Mouse (Mus musculus) testis, adult 2 months (tissue): ENCODE results near the gene Ptpn3. TPM values are rescaled to one million over a fixed set of nuclear protein-coding genes. Genes with fewer than 3 reads are reported as not detected.
A peak's percentile ranks its signal among the peaks of the same experiment; 100 is the strongest.

Source experiments
- H3K27ac ChIP-seq: fragments of 200-500 bp; 2 replicates; pipeline ENCODE4 v1.5.1; 2012; ENCODE audit warnings: low read depth, low read length; ENCODE audit not compliant: control insufficient read depth, insufficient read depth
- H3K27me3 ChIP-seq: fragments of 200-500 bp; 2 replicates; pipeline ENCODE4 v1.6.1; 2012; ENCODE audit warnings: mild to moderate bottlenecking, low read length, moderate library complexity; ENCODE audit not compliant: control insufficient read depth, insufficient read depth
- H3K36me3 ChIP-seq: fragments of 200-500 bp; 2 replicates; pipeline ENCODE4 v1.6.1; 2012; ENCODE audit warnings: mild to moderate bottlenecking, low read length; ENCODE audit not compliant: control insufficient read depth, insufficient read depth
- H3K4me1 ChIP-seq: fragments of 200-500 bp; 2 replicates; pipeline ENCODE4 v1.6.1; 2012; ENCODE audit warnings: low read length; ENCODE audit not compliant: control insufficient read depth, insufficient read depth
- H3K4me3 ChIP-seq: fragments of 200-500 bp; 2 replicates; pipeline ENCODE4 v1.5.1; 2012; ENCODE audit warnings: low read depth, mild to moderate bottlenecking, low read length, moderate library complexity, mixed read lengths; ENCODE audit not compliant: control insufficient read depth
- CTCF ChIP-seq: fragments of 200-500 bp; IDR thresholded peaks from 2 replicates; pipeline ENCODE4 v1.5.1; 2012; ENCODE audit warnings: low read depth, mild to moderate bottlenecking, inconsistent platforms, low read length, moderate library complexity; ENCODE audit not compliant: control insufficient read depth, insufficient read depth, insufficient replicate concordance
- POLR2A ChIP-seq: fragments of 200-500 bp; IDR thresholded peaks from 2 replicates; pipeline ENCODE4 v1.6.1; 2012; ENCODE audit warnings: low read depth, mild to moderate bottlenecking, inconsistent platforms, low read length, moderate library complexity; ENCODE audit not compliant: control insufficient read depth
- polyA plus RNA-seq: library from polyadenylated mRNA; depleted of rRNA; stranded (reverse); fragments of >200 nt; gene quantifications from 2 replicates; pipeline ENCODE4 v1.2.3, GENCODE M21; 2012

Ptpn3 gene
- polyA plus RNA-seq, 1 experiment, result 0.42 TPM

DNA sequence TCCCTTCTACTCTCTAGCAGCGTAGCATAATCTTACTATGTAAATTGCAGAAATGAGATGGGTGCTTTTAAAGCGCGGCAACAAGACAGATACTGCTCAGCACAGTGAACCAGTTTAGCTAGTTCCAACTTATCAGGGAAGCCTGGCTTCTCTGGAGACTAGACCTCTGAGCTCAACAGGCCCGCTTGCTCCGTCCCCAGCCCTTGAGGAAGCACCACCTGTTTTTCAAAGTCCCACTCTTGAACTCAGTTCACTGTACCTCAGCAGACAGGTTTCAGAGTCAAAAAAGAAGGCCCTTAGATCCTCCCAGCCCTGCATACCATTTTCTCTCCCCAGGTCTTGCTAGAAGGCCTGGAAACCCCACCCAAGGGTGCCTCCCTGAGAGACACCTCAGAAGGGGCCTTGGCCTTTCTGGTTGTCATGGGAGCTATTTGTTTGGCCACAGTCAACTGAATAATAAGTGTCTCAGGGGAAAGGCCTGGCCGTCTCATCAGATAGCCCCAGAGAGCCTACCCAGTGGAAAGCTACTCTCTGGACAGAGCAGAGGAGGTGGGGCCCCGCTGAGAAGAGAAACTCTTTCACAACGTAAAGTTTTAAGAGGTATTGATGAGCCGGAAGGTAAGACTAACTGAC is 136.9 kb downstream of the Ptpn3 start:
- Histone ChIP-seq H3K27ac (no peak overlapping the region), H3K4me3 (peak overlapping the region; percentile 14), H3K4me1 (no peaks in the 10 kb centered on the region), H3K36me3 (no peaks in the 10 kb centered on the region), H3K27me3 (no peaks in the 10 kb centered on the region)
- TF ChIP-seq POLR2A (no peak), CTCF (no peak)

DNA sequence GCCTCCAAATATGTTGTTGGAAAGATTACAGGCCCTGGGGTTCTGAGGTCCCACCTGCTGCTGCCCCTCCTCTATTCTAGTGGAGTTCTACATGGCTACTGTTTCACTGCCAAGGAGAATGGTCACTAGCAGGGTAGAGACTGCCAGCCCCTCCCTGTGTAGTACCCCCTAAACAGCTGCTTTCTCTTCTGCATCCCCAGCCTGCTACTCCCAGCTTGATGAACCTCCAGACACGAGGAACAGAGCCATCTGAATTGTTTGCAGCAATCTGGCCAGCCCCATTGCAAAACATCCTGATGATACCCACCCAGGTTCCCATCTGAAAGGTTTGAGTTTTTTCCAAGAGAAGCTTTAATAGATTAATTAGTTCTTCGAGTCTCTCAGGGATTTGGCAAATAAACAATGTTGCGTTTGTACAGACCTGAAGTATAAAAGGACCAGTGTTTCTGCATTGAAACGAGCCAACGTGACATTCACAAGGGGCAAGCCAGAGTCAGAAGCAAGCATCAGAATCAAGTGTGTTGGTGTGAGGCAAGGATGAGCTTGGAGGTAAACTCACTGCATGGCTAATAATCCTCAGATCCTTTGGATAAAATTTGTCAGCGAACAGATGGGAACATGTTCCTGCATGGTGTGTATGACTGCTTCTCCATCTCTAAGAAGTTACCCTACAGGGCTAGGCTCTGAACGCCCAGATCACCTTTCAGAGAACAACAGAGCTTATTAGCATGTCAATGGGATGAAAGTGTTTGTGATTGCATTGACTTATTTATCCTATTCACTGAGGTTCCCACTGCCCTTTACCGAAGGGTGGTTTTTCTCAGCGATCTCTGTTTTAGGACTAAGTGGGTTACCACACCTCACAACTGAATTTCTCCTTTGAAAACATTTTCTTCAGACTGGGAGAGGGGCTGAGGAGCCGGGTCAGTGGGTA is 138.6 kb downstream of the Ptpn3 start:
- Histone ChIP-seq H3K27me3 (no peaks in the 10 kb centered on the region), H3K36me3 (no peaks in the 10 kb centered on the region), H3K4me1 (no peaks in the 10 kb centered on the region), H3K27ac (no peak overlapping the region), H3K4me3 (no peak overlapping the region)
- no peak for TF ChIP-seq CTCF
- no peak for TF ChIP-seq POLR2A

DNA sequence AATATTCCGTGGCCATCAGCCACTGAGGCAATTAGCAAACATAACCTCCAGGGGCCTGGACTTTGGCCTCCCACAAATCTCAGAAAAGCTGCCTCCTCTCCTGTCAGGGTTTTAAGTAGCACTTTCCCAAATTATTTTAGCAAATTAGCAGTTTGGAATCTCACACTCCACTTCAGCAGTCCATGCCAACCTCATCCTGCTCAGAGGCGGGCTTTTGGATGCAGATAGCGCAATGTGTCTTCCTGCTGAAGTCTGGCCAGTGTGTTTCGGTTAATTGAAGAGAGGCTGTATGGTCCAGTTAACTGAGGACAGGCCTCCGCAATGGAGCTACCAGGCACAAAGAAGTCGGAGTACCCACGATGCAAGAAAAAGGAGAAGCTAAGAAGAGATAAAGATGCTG is 141.1 kb downstream of the Ptpn3 start:
- Histone ChIP-seq H3K27ac (no peak overlapping the region), H3K4me3 (no peak overlapping the region), H3K36me3 (no peaks in the 10 kb centered on the region), H3K27me3 (no peaks in the 10 kb centered on the region), H3K4me1 (no peaks in the 10 kb centered on the region)
- TF ChIP-seq CTCF, result no peak
- no peak for TF ChIP-seq POLR2A

DNA sequence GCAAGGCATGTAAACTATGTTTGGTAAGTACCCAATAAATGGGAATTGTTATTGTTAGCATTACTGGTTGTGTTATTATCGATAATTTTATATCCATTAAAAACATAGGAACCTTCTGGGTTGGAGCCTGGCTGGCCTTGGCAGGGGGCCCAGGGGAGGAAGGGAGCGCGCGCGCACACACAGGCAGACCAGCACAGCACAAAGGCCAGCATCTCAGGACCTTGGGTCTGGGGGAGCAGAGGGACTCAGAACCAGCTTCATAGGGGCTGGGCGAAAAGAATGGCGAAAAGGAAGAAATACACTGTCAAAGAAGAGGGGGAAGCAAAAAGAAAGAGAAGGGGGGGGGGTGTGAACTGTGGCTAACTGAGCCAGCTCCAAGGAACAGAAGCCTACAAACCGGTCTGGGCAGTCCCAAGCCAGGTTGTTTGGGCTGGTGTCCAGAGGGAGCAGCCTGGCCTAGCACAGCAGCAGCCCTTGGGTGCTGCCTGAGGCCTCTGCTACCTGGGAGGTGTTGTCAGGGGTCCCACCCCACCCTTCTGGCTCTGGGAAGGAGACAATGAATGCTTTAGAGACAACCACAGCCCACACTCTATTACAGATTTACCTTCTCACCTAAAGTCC is 145.0 kb downstream of the Ptpn3 start:
- H3K27ac ChIP-seq, result no peak overlapping the region
- no peaks in the 10 kb centered on the region for H3K36me3 ChIP-seq
- H3K4me3 ChIP-seq, result no peak overlapping the region
- no peaks in the 10 kb centered on the region for H3K27me3 ChIP-seq
- TF ChIP-seq CTCF (no peak), POLR2A (no peak)
- no peaks in the 10 kb centered on the region; the same call in 1 of the 2 replicates for H3K4me1 ChIP-seq

DNA sequence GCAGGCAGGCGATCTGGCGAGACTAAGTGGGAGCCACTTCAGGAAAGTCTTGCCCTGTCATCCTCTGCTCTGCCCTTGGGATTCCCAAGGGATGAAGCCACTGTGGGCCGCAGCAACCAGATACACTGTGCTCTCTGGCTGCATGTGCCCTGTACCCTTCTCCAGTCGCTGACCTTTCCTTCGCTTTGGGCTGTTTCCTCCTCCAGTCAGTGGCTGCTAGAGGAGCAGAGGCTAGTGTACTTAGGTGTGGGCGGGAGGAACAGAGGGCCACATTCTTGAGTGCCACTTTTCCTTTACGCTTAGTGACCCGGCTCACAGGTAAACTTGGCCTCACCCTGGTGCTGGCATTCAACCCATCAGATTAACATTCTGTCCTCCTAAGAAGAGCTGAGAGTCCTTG is 147.8 kb downstream of the Ptpn3 start:
- Histone ChIP-seq H3K27ac (no peak overlapping the region), H3K27me3 (no peaks in the 10 kb centered on the region), H3K4me3 (no peak overlapping the region), H3K36me3 (no peaks in the 10 kb centered on the region), H3K4me1 (no peaks in the 10 kb centered on the region; the same call in 1 of the 2 replicates)
- TF ChIP-seq POLR2A (no peak), CTCF (no peak)

DNA sequence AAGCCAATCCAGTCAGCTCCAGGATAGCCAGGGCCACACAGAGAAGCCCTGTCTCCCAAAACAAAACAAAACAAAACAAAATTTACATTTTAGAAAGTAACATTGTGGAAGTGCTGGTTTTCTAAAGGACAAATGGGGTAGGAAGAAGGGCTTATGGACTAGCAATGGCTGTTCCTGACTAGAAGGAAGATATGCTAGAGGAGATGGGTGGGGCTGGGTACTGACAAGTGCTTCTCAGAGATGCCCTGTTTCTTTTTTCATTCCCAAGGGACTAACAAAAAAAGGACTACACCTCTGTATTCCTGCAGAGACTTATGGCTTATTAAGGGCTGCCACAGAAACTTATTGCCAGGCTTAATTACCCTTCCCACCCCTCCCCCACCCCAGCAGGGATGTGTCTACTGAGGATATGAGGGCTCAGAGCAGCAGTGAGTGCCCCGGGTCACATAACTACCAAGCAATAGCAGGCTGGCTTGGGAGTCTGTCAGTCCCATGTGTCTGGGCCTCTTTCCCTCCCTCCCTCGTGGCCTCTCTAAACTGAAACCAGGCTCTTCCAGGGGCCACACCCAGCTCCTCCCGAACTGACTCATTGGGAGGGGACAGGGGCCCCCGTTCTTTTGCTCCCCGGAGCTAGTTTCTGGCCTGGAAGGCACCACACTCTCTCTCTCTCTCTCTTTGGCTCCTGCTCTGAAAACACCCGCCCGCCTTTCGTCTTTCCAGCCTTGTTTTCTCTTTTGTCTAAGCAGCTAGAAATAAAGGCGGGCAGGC is 148.4 kb downstream of the Ptpn3 start:
- no peak overlapping the region for H3K27ac ChIP-seq
- no peaks in the 10 kb centered on the region for H3K27me3 ChIP-seq
- no peaks in the 10 kb centered on the region; the same call in 1 of the 2 replicates for H3K4me1 ChIP-seq
- no peak overlapping the region for H3K4me3 ChIP-seq
- TF ChIP-seq CTCF, result no peak
- no peak for TF ChIP-seq POLR2A
- H3K36me3 ChIP-seq, result no peaks in the 10 kb centered on the region
